Mouse (Mus musculus) T-helper 17 cell (primary cell): ENCODE data around the gene Gm42372.

Experiments used
- in situ Hi-C, 2 experiments: fragments of 300-600 bp; cut with MboI, MseI; formaldehyde crosslinking; loops; 1 replicate in 1 of 2; 2 replicates in 1 of 2; pipeline ENCODE4 v1.15.1; 2025; ENCODE audit warnings: high pct_unique_total_duplicates in 2 of 2

Gm42372 gene

GRCm38 (mm10) chr7:16956410-16957265, 26.2 kb upstream of the Gm42372 start:
- in situ Hi-C loops, result no loop called here

- in situ Hi-C loops, result no loop called here
These were observed 23.2 kb upstream of the Gm42372 start, which contains the start of gene Pnmal1 for GRCm38 (mm10) chr7:16959539-16960187. Gene Pnmal1, plus strand, starts transcription at chr7:16959679.

GRCm38 (mm10) chr7:16961678-16962077, 21.2 kb upstream of the Gm42372 start:
- in situ Hi-C loops, result no loop called here

- in situ Hi-C loops, result no loop called here
These were observed 14.5 kb upstream of the Gm42372 start for GRCm38 (mm10) chr7:16968414-16968813.

GRCm38 (mm10) chr7:16971160-16971559, 11.7 kb upstream of the Gm42372 start:
- in situ Hi-C loops, result no loop called here

- in situ Hi-C loops, result no loop called here
These were observed 8.9 kb upstream of the Gm42372 start for GRCm38 (mm10) chr7:16974018-16974417.

- in situ Hi-C loops, result no loop called here
These were observed 6.6 kb upstream of the Gm42372 start for GRCm38 (mm10) chr7:16976298-16976697.

GRCm38 (mm10) chr7:16978173-16978572, 4.7 kb upstream of the Gm42372 start:
- in situ Hi-C loops, result no loop called here

- in situ Hi-C loops, result no loop called here
These were observed 4.3 kb upstream of the Gm42372 start for GRCm38 (mm10) chr7:16978593-16978992.

- in situ Hi-C loops, result no loop called here
These were observed 2.5 kb upstream of the Gm42372 start for GRCm38 (mm10) chr7:16980348-16980747.

GRCm38 (mm10) chr7:16987541-16988149, 4.8 kb downstream of the Gm42372 start:
- in situ Hi-C loops, result no loop called here

- in situ Hi-C loops, result no loop called here
These were observed 5.5 kb downstream of the Gm42372 start for GRCm38 (mm10) chr7:16988405-16988804.

- in situ Hi-C loops, result loop anchor here in 1 of 2 experiments (10.0 kb wide), 1 partner anchor 45 kb away; the partner anchor contains the start of gene Pnmal2
These were observed 7.3 kb downstream of the Gm42372 start for GRCm38 (mm10) chr7:16990006-16990744.

GRCm38 (mm10) chr7:16991681-16992450, 9.0 kb downstream of the Gm42372 start:
- in situ Hi-C loops, result loop anchor here in 1 of 2 experiments (10.0 kb wide), 1 partner anchor 47 kb away; the partner anchor contains the start of gene Pnmal2

GRCm38 (mm10) chr7:16992451-16992807, 9.5 kb downstream of the Gm42372 start, which contains the start of gene Ccdc8:
Gene Ccdc8, plus strand, starts transcription at chr7:16992708.
- in situ Hi-C loops, result loop anchor here in 1 of 2 experiments (10.0 kb wide), 1 partner anchor 48 kb away; the partner anchor contains the start of gene Pnmal2

GRCm38 (mm10) chr7:16993651-16994399, 10.9 kb downstream of the Gm42372 start:
- in situ Hi-C loops, result loop anchor here in 1 of 2 experiments (10.0 kb wide), 1 partner anchor 49 kb away; the partner anchor contains the start of gene Pnmal2

GRCm38 (mm10) chr7:16994400-16994799, 11.5 kb downstream of the Gm42372 start:
- in situ Hi-C loops, result loop anchor here in 1 of 2 experiments (10.0 kb wide), 1 partner anchor 50 kb away; the partner anchor contains the start of gene Pnmal2

GRCm38 (mm10) chr7:16995345-16995744, 12.5 kb downstream of the Gm42372 start:
- in situ Hi-C loops, result loop anchor here (5.0 to 10.0 kb wide), 2 partner anchors 43 to 51 kb away; partner anchors contain the start of gene Pnmal2 (in 1 of the 2)

- in situ Hi-C loops, result loop anchor here (5.0 to 10.0 kb wide), 2 partner anchors 47 to 54 kb away; partner anchors contain the start of gene Pnmal2 (in 1 of the 2)
These were observed 16.3 kb downstream of the Gm42372 start for GRCm38 (mm10) chr7:16999233-16999632.
